Mouse (Mus musculus): ENCODE data around the gene Plppr2. TPM values are rescaled to one million over a fixed set of nuclear protein-coding genes. Genes with fewer than 3 reads are reported as not detected.

Plppr2 gene
- total and polyA plus RNA-seq, 3 experiments, result 21.7 to 120 (median 31.7) TPM

Other genes with a start within 250 kb of the Plppr2 start
- 100 to 1,000 TPM in 1 of 2 experiments, 10 to 100 TPM in 1; 61.6 to 210 TPM for gene Ldlr, start 213.6 kb upstream of the Plppr2 start, total RNA-seq (2021)
- gene Ldlr, start 213.6 kb upstream of the Plppr2 start, polyA plus RNA-seq (2012; rRNA removed), result 79.5 and 143 TPM in 2 replicates
- gene Spc24, start 176.7 kb upstream of the Plppr2 start, total RNA-seq (2021), result 1 to 10 TPM; 1.9 to 3.7 TPM
- 1.4 and 1.5 TPM in 2 replicates for gene Spc24, start 176.7 kb upstream of the Plppr2 start, polyA plus RNA-seq (2012; rRNA removed)
- 10 to 100 TPM; 28.4 to 56.2 TPM for gene Kank2, start 138.3 kb upstream of the Plppr2 start, total RNA-seq (2021)
- 67.8 and 76.1 TPM in 2 replicates for gene Kank2, start 138.3 kb upstream of the Plppr2 start, polyA plus RNA-seq (2012; rRNA removed)
- 1 to 10 TPM; 8.1 to 8.7 TPM for gene Angptl8, start 101.5 kb upstream of the Plppr2 start, total RNA-seq (2021)
- gene Angptl8, start 101.5 kb upstream of the Plppr2 start, polyA plus RNA-seq (2012; rRNA removed), result 26.5 and 55.8 TPM in 2 replicates
- gene Dock6, start 84.4 kb upstream of the Plppr2 start, total RNA-seq (2021), result 10 to 100 TPM; 32.9 to 37.0 TPM
- gene Dock6, start 84.4 kb upstream of the Plppr2 start, polyA plus RNA-seq (2012; rRNA removed), result 76.6 and 91.2 TPM in 2 replicates
- 10 to 100 TPM; 48.3 to 52.2 TPM for gene Rab3d, start 18.8 kb upstream of the Plppr2 start, total RNA-seq (2021)
- 75.9 and 84.8 TPM in 2 replicates for gene Rab3d, start 18.8 kb upstream of the Plppr2 start, polyA plus RNA-seq (2012; rRNA removed)
- gene Ccdc159, start 9.6 kb upstream of the Plppr2 start, total RNA-seq (2021), result 10 to 100 TPM in 1 of 2 experiments, 1 to 10 TPM in 1; 9.4 to 10.5 TPM
- gene Ccdc159, start 9.6 kb upstream of the Plppr2 start, polyA plus RNA-seq (2012; rRNA removed), result 17.3 and 24.5 TPM in 2 replicates
- gene Tmem205, start 9.5 kb upstream of the Plppr2 start, total RNA-seq (2021), result 100 to 1,000 TPM; 381 to 452 TPM
- gene Tmem205, start 9.5 kb upstream of the Plppr2 start, polyA plus RNA-seq (2012; rRNA removed), result 1,222 and 1,525 TPM in 2 replicates
- 10 to 100 TPM; 14.2 to 18.6 TPM for gene Swsap1, start 18.7 kb downstream of the Plppr2 start, total RNA-seq (2021)
- gene Swsap1, start 18.7 kb downstream of the Plppr2 start, polyA plus RNA-seq (2012; rRNA removed), result 12.4 and 20.2 TPM in 2 replicates
- 1 to 10 TPM; 1.5 to 2.7 TPM for gene Epor, start 26.5 kb downstream of the Plppr2 start, total RNA-seq (2021)
- 3.7 and 6.0 TPM in 2 replicates for gene Epor, start 26.5 kb downstream of the Plppr2 start, polyA plus RNA-seq (2012; rRNA removed)
- 10 to 100 TPM; 14.2 to 46.9 TPM for gene Rgl3, start 52.4 kb downstream of the Plppr2 start, total RNA-seq (2021)
- 137 and 177 TPM in 2 replicates for gene Rgl3, start 52.4 kb downstream of the Plppr2 start, polyA plus RNA-seq (2012; rRNA removed)
- 1 to 10 TPM in 1 of 2 experiments, under 1 TPM in 1; 0.73 to 1.0 TPM for gene Ccdc151, start 65.6 kb downstream of the Plppr2 start, total RNA-seq (2021)
- gene Ccdc151, start 65.6 kb downstream of the Plppr2 start, polyA plus RNA-seq (2012; rRNA removed), result 0.47 and 0.73 TPM in 2 replicates
- gene Prkcsh, start 65.8 kb downstream of the Plppr2 start, total RNA-seq (2021), result 100 to 1,000 TPM; 166 to 175 TPM
- gene Prkcsh, start 65.8 kb downstream of the Plppr2 start, polyA plus RNA-seq (2012; rRNA removed), result 136 and 209 TPM in 2 replicates
- gene Elavl3, start 115.0 kb downstream of the Plppr2 start, total RNA-seq (2021), result 1 to 10 TPM; 2.1 to 2.4 TPM
- gene Elavl3, start 115.0 kb downstream of the Plppr2 start, polyA plus RNA-seq (2012; rRNA removed), result 1.3 and 1.7 TPM in 2 replicates
- gene Gm49318, start 134.2 kb downstream of the Plppr2 start, total RNA-seq (2021), result not detected
- gene Gm49318, start 134.2 kb downstream of the Plppr2 start, polyA plus RNA-seq (2012; rRNA removed), result not detected in 2 replicates
- gene Zfp653, start 134.3 kb downstream of the Plppr2 start, total RNA-seq (2021), result 1 to 10 TPM; 8.0 to 8.5 TPM
- 19.3 and 20.7 TPM in 2 replicates for gene Zfp653, start 134.3 kb downstream of the Plppr2 start, polyA plus RNA-seq (2012; rRNA removed)
- gene Ecsit, start 148.4 kb downstream of the Plppr2 start, total RNA-seq (2021), result 10 to 100 TPM; 50.9 to 70.8 TPM
- 52.6 and 65.2 TPM in 2 replicates for gene Ecsit, start 148.4 kb downstream of the Plppr2 start, polyA plus RNA-seq (2012; rRNA removed)
- 1 to 10 TPM in 1 of 2 experiments, under 1 TPM in 1; 0.58 to 3.8 TPM for gene Cnn1, start 162.2 kb downstream of the Plppr2 start, total RNA-seq (2021)
- gene Cnn1, start 162.2 kb downstream of the Plppr2 start, polyA plus RNA-seq (2012; rRNA removed), result 1.1 and 1.8 TPM in 2 replicates
- gene Elof1, start 180.1 kb downstream of the Plppr2 start, total RNA-seq (2021), result 10 to 100 TPM; 73.9 to 90.9 TPM
- 157 and 159 TPM in 2 replicates for gene Elof1, start 180.1 kb downstream of the Plppr2 start, polyA plus RNA-seq (2012; rRNA removed)
- 10 to 100 TPM; 65.9 to 86.3 TPM for gene Acp5, start 198.7 kb downstream of the Plppr2 start, total RNA-seq (2021)
- 93.2 and 189 TPM in 2 replicates for gene Acp5, start 198.7 kb downstream of the Plppr2 start, polyA plus RNA-seq (2012; rRNA removed)
- gene Pigyl, start 219.8 kb downstream of the Plppr2 start, total RNA-seq (2021), result 10 to 100 TPM; 34.8 to 65.0 TPM
- 75.3 and 79.6 TPM in 2 replicates for gene Pigyl, start 219.8 kb downstream of the Plppr2 start, polyA plus RNA-seq (2012; rRNA removed)

Measured in adrenal gland, adult 2 months (tissue).